Mouse (Mus musculus): Measurements from ENCODE around the gene 1700029F12Rik. TPM values are rescaled to one million over a fixed set of nuclear protein-coding genes. Genes with fewer than 3 reads are reported as not detected.

The 1700029F12Rik gene
- polyA plus RNA-seq, 1 experiment from 2014 or later, result not detected

- no peaks in the 10 kb centered on the region for H3K4me1 ChIP-seq
- H3K9ac ChIP-seq, result no peak overlapping the region
- no peaks in the 10 kb centered on the region for H3K36me3 ChIP-seq
- WGBS, result 66% methylated on average over 5 of the region's 5 CpGs
- H3K27me3 ChIP-seq (replicated peaks), result no peaks in the 10 kb centered on the region
- ATAC-seq (ENCODE audit: insufficient read depth, low FRiP score, low read depth), result no peak
- H3K4me3 ChIP-seq (replicated peaks), result no peak overlapping the region
- H3K4me2 ChIP-seq, result no peak overlapping the region
- H3K27ac ChIP-seq, result no peak overlapping the region
- H3K9me3 ChIP-seq, result no peaks in the 10 kb centered on the region
Measured at GRCm38 (mm10) chr13:97020122-97020521, 14.0 kb downstream of the 1700029F12Rik start.

- no peaks in the 10 kb centered on the region for H3K9me3 ChIP-seq
- no peak overlapping the region for H3K4me3 ChIP-seq (replicated peaks)
- no peak overlapping the region for H3K9ac ChIP-seq
- no peak overlapping the region for H3K4me2 ChIP-seq
- no peak overlapping the region for H3K27ac ChIP-seq
- H3K36me3 ChIP-seq, result no peaks in the 10 kb centered on the region
- H3K27me3 ChIP-seq (replicated peaks), result no peaks in the 10 kb centered on the region
- WGBS, result 78% methylated on average over 3 of the region's 3 CpGs
- ATAC-seq (ENCODE audit: insufficient read depth, low FRiP score, low read depth), result no peak
- no peaks in the 10 kb centered on the region for H3K4me1 ChIP-seq
Measured at GRCm38 (mm10) chr13:97017711-97018110, 16.5 kb downstream of the 1700029F12Rik start.

GRCm38 (mm10) chr13:97014366-97014765 lies 19.8 kb downstream of the 1700029F12Rik start:
- no peak overlapping the region for H3K4me2 ChIP-seq
- no peak overlapping the region for H3K4me3 ChIP-seq (replicated peaks)
- ATAC-seq (ENCODE audit: insufficient read depth, low FRiP score, low read depth), result no peak
- WGBS, result 77% methylated on average over 4 of the region's 4 CpGs
- H3K9ac ChIP-seq, result no peak overlapping the region
- no peaks in the 10 kb centered on the region for H3K9me3 ChIP-seq
- H3K4me1 ChIP-seq, result no peaks in the 10 kb centered on the region
- no peaks in the 10 kb centered on the region for H3K36me3 ChIP-seq
- H3K27me3 ChIP-seq (replicated peaks), result no peaks in the 10 kb centered on the region
- H3K27ac ChIP-seq, result no peak overlapping the region

- H3K4me1 ChIP-seq, result no peaks in the 10 kb centered on the region
- peak overlapping the region; percentile 34 for H3K4me3 ChIP-seq (replicated peaks)
- no peaks in the 10 kb centered on the region for H3K27me3 ChIP-seq (replicated peaks)
- whole genome bisulfite sequencing, result 2% methylated on average over 19 of the region's 19 CpGs
- H3K9me3 ChIP-seq, result no peaks in the 10 kb centered on the region
- H3K36me3 ChIP-seq, result no peaks in the 10 kb centered on the region
- peak overlapping the region; percentile 61 for H3K4me2 ChIP-seq
- no peak overlapping the region for H3K27ac ChIP-seq
- peak overlapping the region; percentile 5; the same call in 1 of the 2 replicates for H3K9ac ChIP-seq
- ATAC-seq (ENCODE audit: insufficient read depth, low FRiP score, low read depth), result 0 out of 2 replicates have a peak, but pooled peaks have one; percentile 48
Measured at GRCm38 (mm10) chr13:97008266-97009153, 25.7 kb downstream of the 1700029F12Rik start.

- H3K36me3 ChIP-seq, result no peaks in the 10 kb centered on the region
- peak; percentile 90 for ATAC-seq (ENCODE audit: insufficient read depth, low FRiP score, low read depth)
- peak overlapping the region; percentile 42 for H3K4me3 ChIP-seq (replicated peaks)
- H3K4me2 ChIP-seq, result peak overlapping the region; percentile 61
- WGBS, result 1% methylated on average over 20 of the region's 21 CpGs
- no peaks in the 10 kb centered on the region for H3K9me3 ChIP-seq
- H3K9ac ChIP-seq, result no peak overlapping the region
- no peaks in the 10 kb centered on the region for H3K27me3 ChIP-seq (replicated peaks)
- no peak overlapping the region for H3K27ac ChIP-seq
- no peaks in the 10 kb centered on the region for H3K4me1 ChIP-seq
Measured at GRCm38 (mm10) chr13:97007501-97008265, 26.5 kb downstream of the 1700029F12Rik start.

GRCm38 (mm10) chr13:97006784-97007183 lies 27.4 kb downstream of the 1700029F12Rik start:
- H3K27ac ChIP-seq, result no peak overlapping the region
- no peak overlapping the region for H3K9ac ChIP-seq
- H3K36me3 ChIP-seq, result no peaks in the 10 kb centered on the region
- H3K4me3 ChIP-seq (replicated peaks), result 0 out of 2 replicates have a peak overlapping the region, but pooled peaks have one; percentile 42
- H3K4me2 ChIP-seq, result peak overlapping the region; percentile 61
- no peaks in the 10 kb centered on the region for H3K27me3 ChIP-seq (replicated peaks)
- no peaks in the 10 kb centered on the region for H3K9me3 ChIP-seq
- WGBS, result 46% methylated on average over 2 of the region's 2 CpGs
- ATAC-seq (ENCODE audit: insufficient read depth, low FRiP score, low read depth), result no peak
- no peaks in the 10 kb centered on the region for H3K4me1 ChIP-seq

GRCm38 (mm10) chr13:96997080-96997479 lies 37.1 kb downstream of the 1700029F12Rik start:
- H3K27ac ChIP-seq, result no peak overlapping the region
- 54% methylated on average over 1 of the region's 1 CpGs for WGBS
- no peaks in the 10 kb centered on the region for H3K27me3 ChIP-seq (replicated peaks)
- H3K4me2 ChIP-seq, result no peak overlapping the region
- H3K4me1 ChIP-seq, result no peaks in the 10 kb centered on the region
- H3K36me3 ChIP-seq, result no peaks in the 10 kb centered on the region
- no peak overlapping the region for H3K4me3 ChIP-seq (replicated peaks)
- no peaks in the 10 kb centered on the region for H3K9me3 ChIP-seq
- H3K9ac ChIP-seq, result no peak overlapping the region
- no peak for ATAC-seq (ENCODE audit: insufficient read depth, low FRiP score, low read depth)

GRCm38 (mm10) chr13:96995243-96995642 lies 38.9 kb downstream of the 1700029F12Rik start:
- H3K4me3 ChIP-seq (replicated peaks), result no peak overlapping the region
- no peaks in the 10 kb centered on the region for H3K4me1 ChIP-seq
- no peaks in the 10 kb centered on the region for H3K9me3 ChIP-seq
- no peaks in the 10 kb centered on the region for H3K36me3 ChIP-seq
- no peaks in the 10 kb centered on the region for H3K27me3 ChIP-seq (replicated peaks)
- ATAC-seq (ENCODE audit: insufficient read depth, low FRiP score, low read depth), result no peak
- H3K27ac ChIP-seq, result no peak overlapping the region
- 51% methylated on average over 5 of the region's 5 CpGs for WGBS
- no peak overlapping the region for H3K4me2 ChIP-seq
- H3K9ac ChIP-seq, result no peak overlapping the region

GRCm38 (mm10) chr13:96993291-96993989 lies 40.7 kb downstream of the 1700029F12Rik start:
- H3K36me3 ChIP-seq, result no peaks in the 10 kb centered on the region
- ATAC-seq (ENCODE audit: insufficient read depth, low FRiP score, low read depth), result peak; percentile 35; the same call in 1 of the 2 replicates
- H3K4me3 ChIP-seq (replicated peaks), result no peak overlapping the region
- H3K27ac ChIP-seq, result no peak overlapping the region
- no peaks in the 10 kb centered on the region for H3K27me3 ChIP-seq (replicated peaks)
- no peaks in the 10 kb centered on the region for H3K9me3 ChIP-seq
- H3K9ac ChIP-seq, result no peak overlapping the region
- H3K4me2 ChIP-seq, result no peak overlapping the region
- 43% methylated on average over 8 of the region's 8 CpGs for WGBS
- H3K4me1 ChIP-seq, result no peaks in the 10 kb centered on the region

- ATAC-seq (ENCODE audit: insufficient read depth, low FRiP score, low read depth), result no peak
- Histone ChIP-seq H3K9ac (no peak overlapping the region), H3K36me3 (no peaks in the 10 kb centered on the region), H3K27ac (no peak overlapping the region), H3K9me3 (no peaks in the 10 kb centered on the region), H3K27me3 (replicated peaks) (no peaks in the 10 kb centered on the region), H3K4me1 (no peaks in the 10 kb centered on the region), H3K4me3 (replicated peaks) (no peak overlapping the region), H3K4me2 (no peak overlapping the region)
- WGBS, result 78% methylated on average over 14 of the region's 14 CpGs
Measured at GRCm38 (mm10) chr13:96990561-96991265, 43.4 kb downstream of the 1700029F12Rik start.

- no peak for ATAC-seq (ENCODE audit: insufficient read depth, low FRiP score, low read depth)
- Histone ChIP-seq H3K9me3 (no peaks in the 10 kb centered on the region), H3K27me3 (replicated peaks) (no peaks in the 10 kb centered on the region), H3K4me3 (replicated peaks) (no peak overlapping the region), H3K36me3 (no peaks in the 10 kb centered on the region), H3K9ac (no peak overlapping the region), H3K27ac (no peak overlapping the region), H3K4me1 (no peaks in the 10 kb centered on the region), H3K4me2 (no peak overlapping the region)
- WGBS, result 90% methylated on average over 3 of the region's 3 CpGs
Measured at GRCm38 (mm10) chr13:96990045-96990444, 44.1 kb downstream of the 1700029F12Rik start.
